Mouse (Mus musculus) gastrocnemius, adult 8-10 months (tissue): ENCODE results near the gene Limd2. TPM values are rescaled to one million over a fixed set of nuclear protein-coding genes. Genes with fewer than 3 reads are reported as not detected.

ENCODE experiments used
- DNase-seq, 2 experiments: peaks; one replicate each; pipeline ENCODE4 v3.0.0; 2022; ENCODE audit warnings: low spot score in 2 of 2
- total RNA-seq, 4 experiments: library from RNA; stranded (reverse); gene quantifications; 2 replicates each; pipeline ENCODE4 v1.2.4; 2022

Limd2 gene
- total RNA-seq, 4 experiments from 2014 or later = 2.2 to 2.8 (median 2.4) TPM

DNA sequence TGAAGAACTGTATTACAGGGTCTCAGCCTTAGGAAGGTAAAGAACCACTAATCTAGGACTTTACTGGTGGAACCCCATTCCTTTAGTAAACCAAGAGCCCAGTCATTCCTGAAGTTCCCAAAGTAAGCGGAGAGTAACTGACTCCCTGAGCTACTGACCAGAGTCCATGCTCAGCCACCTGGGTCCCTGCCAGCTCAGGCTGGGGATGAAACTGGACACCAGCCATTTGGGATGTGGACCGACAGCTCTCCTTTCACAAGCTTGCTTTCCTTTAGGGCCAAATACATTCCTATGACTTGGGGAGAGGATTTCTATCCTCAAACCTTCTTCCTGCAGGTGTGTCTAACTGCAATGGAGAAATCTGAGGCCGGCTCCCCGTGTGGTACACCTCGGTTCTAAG lies 13.7 kb upstream of the Limd2 start:
- DNase-seq = peak; percentile 52 to 75

DNA sequence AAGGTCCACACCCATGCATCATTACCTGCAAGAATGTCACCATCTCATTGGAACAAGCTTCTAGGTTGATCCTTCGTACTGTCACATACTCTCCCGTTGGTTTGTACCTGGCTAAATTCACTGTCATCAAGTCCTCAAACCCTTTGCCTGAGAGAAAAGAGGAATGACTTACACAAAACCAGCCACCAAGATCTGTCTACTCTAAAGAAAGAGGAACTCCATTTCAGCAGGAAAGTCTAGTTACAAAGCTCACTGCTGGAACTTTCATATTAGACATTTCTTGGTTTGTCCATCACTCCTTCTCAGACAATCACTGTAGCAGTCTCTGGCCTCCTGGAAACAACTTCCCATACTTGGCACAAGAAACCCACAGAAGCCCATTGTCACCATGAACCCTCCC lies 12.6 kb upstream of the Limd2 start:
- no peak for DNase-seq

DNA sequence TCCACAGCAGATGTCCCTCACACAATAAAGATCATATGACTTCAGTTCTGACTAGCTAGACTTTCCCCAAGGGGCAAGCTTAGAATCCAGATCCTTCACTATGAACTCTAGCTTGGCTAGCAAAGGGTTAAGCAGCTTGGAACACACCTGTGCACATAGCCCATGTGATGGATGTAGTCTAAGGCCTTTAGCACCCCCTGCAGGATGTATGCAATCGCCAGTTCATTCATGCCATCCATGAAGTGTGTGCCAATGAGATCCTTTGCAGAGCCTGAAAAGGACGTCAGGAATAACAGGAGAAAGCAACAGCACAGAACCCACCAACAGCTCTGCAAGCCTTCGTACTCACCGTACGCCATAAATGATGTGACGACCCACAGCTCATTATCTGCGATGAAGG lies 10.1 kb upstream of the Limd2 start:
- DNase-seq = no peak

GRCm38 (mm10) chr11:106167435-106167834 lies 6.8 kb upstream of the Limd2 start:
- no peak for DNase-seq

- no peak for DNase-seq
Observed at GRCm38 (mm10) chr11:106164601-106165180, 4.0 kb upstream of the Limd2 start.

- DNase-seq = no peak
Observed at GRCm38 (mm10) chr11:106163546-106163945, 2.9 kb upstream of the Limd2 start.

- no peak for DNase-seq
Observed at GRCm38 (mm10) chr11:106162237-106162636, 1.6 kb upstream of the Limd2 start.

DNA sequence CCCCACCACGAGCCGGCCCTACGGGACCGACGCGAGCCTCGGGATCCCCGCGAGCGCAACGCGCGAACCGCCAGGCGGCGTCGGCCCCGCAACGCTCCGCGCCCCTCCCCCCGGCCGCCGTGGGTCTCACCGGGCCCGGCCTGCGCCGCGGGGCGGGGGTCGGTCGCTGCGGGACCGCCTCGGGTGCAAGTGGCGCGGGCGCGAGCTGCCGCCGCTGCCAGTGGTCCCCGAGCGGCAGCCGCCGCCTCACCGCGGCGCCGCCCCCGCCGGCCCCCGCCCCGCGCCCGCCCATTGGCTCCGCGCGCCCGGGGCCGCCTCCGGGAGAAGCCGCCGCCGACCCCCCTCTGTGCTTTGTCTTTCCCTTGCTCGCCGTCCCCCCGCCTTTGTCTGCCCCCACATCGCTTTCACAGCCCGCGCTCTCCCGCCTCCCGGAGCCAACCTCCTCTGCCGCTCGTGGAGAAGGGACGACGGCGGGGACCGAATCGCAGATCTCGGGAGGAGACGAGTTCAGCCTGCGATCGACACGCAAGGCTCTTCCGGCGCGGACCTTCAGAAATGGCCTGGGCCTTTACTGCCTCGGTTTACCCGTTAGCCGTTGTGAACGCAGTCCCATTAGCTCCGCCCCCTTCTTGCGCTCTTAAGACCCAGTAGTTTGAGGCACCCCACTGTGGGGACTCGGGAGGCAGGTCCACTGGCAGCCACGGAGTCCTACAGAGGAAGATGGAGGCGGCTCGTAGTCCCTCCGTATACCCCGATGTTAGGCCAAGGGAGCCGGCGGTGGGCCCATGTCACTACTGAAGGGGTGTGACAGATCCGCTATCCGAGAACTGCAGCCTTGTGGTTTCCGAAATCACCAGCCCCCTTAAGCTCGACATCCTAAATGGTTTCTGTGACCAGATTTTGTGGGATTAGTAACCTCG lies 479 bp downstream of the Limd2 start:
- DNase-seq = peak in 1 of 2 experiments; percentile 41

DNA sequence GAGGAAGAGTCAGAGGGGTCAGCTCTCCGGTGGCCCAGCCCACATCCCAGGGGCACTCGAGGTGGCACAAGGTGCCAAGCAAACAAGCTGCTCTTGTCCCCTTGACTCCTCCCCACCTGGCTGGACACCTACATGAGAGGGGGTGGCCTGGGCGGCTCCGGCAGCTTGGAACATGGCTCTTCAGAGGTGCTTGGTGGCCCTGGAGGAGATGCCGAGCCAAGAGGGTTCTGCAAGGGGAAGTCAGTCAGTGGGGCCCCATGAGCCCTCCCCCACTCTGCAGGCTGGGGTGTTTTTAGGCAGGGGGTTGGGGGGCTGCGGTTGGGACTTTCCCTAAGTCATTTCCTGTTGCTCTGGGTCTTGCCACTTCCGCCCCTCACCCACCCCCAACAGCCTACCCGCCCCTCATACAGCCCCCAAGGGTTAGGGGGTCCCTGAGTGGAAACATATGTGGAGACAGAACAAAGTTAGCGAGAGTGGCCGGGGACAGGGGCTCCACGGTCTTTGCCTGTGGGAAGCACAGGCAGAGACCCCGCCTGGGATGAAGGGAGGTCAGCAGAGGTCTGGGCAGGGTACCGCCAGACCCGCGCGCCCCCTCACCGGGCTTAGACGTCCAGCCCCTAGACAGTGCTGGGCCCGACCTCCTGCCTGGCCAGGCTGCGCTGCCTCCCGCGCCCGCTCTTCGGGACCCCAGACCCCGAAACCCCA lies 1.3 kb downstream of the Limd2 start:
- no peak for DNase-seq

DNA sequence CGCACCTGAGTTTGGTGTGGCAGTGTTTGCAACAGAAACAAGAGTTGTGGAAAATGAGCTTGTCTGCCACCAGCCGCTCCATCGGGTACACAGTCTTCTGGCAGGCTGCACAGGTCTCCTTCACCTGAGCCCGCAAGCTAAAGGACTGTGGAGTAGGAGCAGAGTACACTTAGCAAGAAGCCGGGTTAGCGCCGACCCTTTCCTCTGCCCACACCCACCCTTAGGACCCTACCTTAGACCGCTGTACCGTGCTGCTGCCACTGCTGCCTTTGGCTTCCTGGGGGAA lies 1.8 kb downstream of the Limd2 start:
- no peak for DNase-seq

- no peak for DNase-seq
Observed at GRCm38 (mm10) chr11:106158081-106158929, 2.4 kb downstream of the Limd2 start.

DNA sequence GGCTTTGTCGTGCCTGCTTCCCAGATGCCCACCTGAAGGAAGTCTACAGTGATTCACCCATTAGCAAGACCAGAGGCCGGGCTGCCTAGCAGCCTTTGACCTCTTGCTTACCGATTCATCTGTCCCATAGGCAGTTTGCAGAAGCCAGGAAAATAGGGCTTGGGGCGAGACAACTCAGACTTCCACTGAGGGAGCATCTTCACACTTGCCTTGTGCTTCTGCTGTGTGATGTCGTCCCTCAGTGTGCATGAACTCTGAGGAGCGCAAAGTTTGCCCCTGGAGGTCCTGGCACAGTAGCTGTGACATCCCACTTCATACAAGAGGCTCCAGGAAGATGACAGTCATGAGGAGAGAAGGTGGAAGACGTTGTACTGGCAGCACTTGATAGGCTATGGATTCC lies 3.5 kb downstream of the Limd2 start:
- DNase-seq = no peak

- no peak for DNase-seq
Observed at GRCm38 (mm10) chr11:106156257-106156656, 4.4 kb downstream of the Limd2 start.

DNA sequence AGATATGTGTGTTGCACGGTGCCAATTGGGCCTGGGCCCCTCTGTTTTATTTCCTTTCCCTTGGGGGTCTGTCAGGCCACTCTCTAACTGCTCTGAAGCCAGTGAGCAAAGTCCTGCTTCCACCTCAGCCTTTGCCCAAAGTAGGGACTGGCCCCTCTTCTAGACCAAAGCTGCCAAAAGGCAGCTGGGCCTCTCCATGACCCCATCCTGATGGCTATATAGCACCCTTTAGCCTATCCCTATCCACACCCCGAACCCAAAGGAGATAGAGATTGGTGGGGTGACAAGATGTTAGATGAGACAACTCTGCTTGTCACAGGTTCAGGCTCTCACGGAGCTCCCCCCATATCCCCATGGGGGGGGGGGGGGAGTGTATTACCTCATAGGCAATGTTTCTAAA lies 4.9 kb downstream of the Limd2 start:
- DNase-seq = no peak

DNA sequence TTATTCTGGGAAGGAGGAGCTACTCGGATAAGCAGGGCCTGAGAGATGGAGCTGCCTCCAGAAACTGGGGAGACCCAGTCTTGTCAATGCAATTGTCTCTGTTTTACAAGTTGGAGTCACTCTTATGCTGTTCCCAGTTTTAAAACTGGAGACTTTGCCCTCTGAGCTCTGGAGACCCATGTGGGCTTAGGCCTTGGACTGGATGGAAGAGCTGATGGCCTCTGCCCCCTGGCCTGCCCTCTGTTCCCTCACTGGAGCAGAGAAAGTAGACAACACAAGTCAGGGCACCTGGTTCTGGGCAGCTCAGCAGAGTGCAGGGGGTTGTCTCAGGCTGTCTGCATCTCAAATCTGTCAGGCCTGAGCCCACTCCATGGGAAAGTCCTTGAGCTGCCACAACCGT lies 5.9 kb downstream of the Limd2 start:
- no peak for DNase-seq

- no peak for DNase-seq
Observed at GRCm38 (mm10) chr11:106154091-106154490, 6.6 kb downstream of the Limd2 start.

DNA sequence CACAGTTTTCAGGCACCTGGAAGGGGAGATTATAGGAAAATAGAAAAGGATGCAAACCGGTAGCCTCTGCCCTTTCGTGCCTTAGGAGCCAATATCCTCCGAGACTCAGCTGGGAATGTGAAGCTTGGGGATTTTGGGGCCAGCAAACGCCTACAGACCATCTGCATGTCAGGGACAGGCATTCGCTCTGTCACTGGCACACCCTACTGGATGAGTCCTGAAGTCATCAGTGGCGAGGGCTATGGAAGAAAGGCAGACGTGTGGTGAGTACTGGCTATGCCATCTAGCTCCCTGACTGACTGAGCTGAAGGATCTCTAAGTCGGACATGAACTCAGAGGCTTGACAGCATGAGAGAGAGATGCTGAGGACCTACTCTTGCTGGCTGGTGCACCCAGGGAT lies 8.5 kb downstream of the Limd2 start:
- no peak for DNase-seq

GRCm38 (mm10) chr11:106151219-106151618 lies 9.4 kb downstream of the Limd2 start:
- DNase-seq = no peak

GRCm38 (mm10) chr11:106134580-106135528 lies 25.8 kb downstream of the Limd2 start:
- DNase-seq = peak; percentile 36 to 51

DNA sequence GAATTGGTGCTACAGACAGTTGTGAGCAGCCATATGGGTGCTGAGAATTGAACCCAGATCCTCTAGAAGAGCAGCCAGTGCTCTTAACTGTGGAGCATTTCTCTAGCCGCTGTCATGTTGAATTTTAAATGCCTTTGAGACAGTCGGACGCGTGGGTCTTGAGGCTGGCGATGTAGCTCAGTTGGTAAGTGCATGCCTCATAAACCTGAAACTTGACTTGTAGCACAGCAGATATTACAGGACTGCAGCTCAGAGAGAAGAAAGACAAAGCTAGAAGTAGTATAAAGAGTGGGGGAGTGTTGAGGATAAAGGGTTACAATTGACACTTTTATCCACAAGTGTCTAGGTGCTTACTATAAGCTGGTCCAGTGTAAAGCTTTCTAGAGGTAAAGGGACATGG lies 28.1 kb downstream of the Limd2 start:
- DNase-seq = no peak
